Mouse (Mus musculus): ENCODE measurements around the gene Neb. TPM values are rescaled to one million over a fixed set of nuclear protein-coding genes. Genes with fewer than 3 reads are reported as not detected.
A peak's percentile ranks its signal among the peaks of the same experiment; 100 is the strongest.

Neb gene
- total RNA-seq, 2 experiments from 2014 or later: 4.2 to 5.3 TPM

- no peak for DNase-seq (ENCODE audit: extremely low spot score in 1 of 2, low spot score in 2 of 2)
- intact Hi-C loops (cut with DNase I): no loop called here
Observed at GRCm38 (mm10) chr2:52320175-52320574, 58.1 kb downstream of the Neb start.

GRCm38 (mm10) chr2:52319020-52319567 is 59.2 kb downstream of the Neb start:
- intact Hi-C loops (cut with DNase I): no loop called here
- peak in 1 of 2 experiments; percentile 24 for DNase-seq (ENCODE audit: extremely low spot score in 1 of 2, low spot score in 2 of 2)

GRCm38 (mm10) chr2:52317471-52317870 is 60.8 kb downstream of the Neb start:
- intact Hi-C loops (cut with DNase I): no loop called here
- no peak for DNase-seq (ENCODE audit: extremely low spot score in 1 of 2, low spot score in 2 of 2)

GRCm38 (mm10) chr2:52315737-52316136 is 62.5 kb downstream of the Neb start:
- no peak for DNase-seq (ENCODE audit: extremely low spot score in 1 of 2, low spot score in 2 of 2)
- intact Hi-C loops (cut with DNase I): no loop called here

GRCm38 (mm10) chr2:52314922-52315730 is 63.1 kb downstream of the Neb start:
- no peak for DNase-seq (ENCODE audit: extremely low spot score in 1 of 2, low spot score in 2 of 2)
- intact Hi-C loops (cut with DNase I): no loop called here

- intact Hi-C loops (cut with DNase I): no loop called here
- DNase-seq (ENCODE audit: extremely low spot score in 1 of 2, low spot score in 2 of 2): no peak
Observed at GRCm38 (mm10) chr2:52310757-52311156, 67.5 kb downstream of the Neb start.

GRCm38 (mm10) chr2:52306635-52307034 is 71.6 kb downstream of the Neb start:
- intact Hi-C loops (cut with DNase I): no loop called here
- no peak for DNase-seq (ENCODE audit: extremely low spot score in 1 of 2, low spot score in 2 of 2)

GRCm38 (mm10) chr2:52304554-52304953 is 73.7 kb downstream of the Neb start:
- intact Hi-C loops (cut with DNase I): loop anchor here (5.0 kb wide), 1 partner anchor 288 kb away; no protein-coding TSS in a partner anchor

GRCm38 (mm10) chr2:52303405-52303804 is 74.9 kb downstream of the Neb start:
- intact Hi-C loops (cut with DNase I): loop anchor here (5.0 kb wide), 1 partner anchor 289 kb away; no protein-coding TSS in a partner anchor
- no peak for DNase-seq (ENCODE audit: extremely low spot score in 1 of 2, low spot score in 2 of 2)

More at GRCm38 (mm10) chr2:52304554-52304953, 73.7 kb downstream of the Neb start:
- DNase-seq (ENCODE audit: extremely low spot score in 1 of 2, low spot score in 2 of 2): no peak

- intact Hi-C loops (cut with DNase I): no loop called here
- no peak for DNase-seq (ENCODE audit: extremely low spot score in 1 of 2, low spot score in 2 of 2)
Observed at GRCm38 (mm10) chr2:52297969-52298368, 80.3 kb downstream of the Neb start.

GRCm38 (mm10) chr2:52296779-52297178 is 81.5 kb downstream of the Neb start:
- DNase-seq (ENCODE audit: extremely low spot score in 1 of 2, low spot score in 2 of 2): no peak
- intact Hi-C loops (cut with DNase I): no loop called here

GRCm38 (mm10) chr2:52287436-52287835 is 90.8 kb downstream of the Neb start:
- intact Hi-C loops (cut with DNase I): no loop called here
- DNase-seq (ENCODE audit: extremely low spot score in 1 of 2, low spot score in 2 of 2): no peak

GRCm38 (mm10) chr2:52286421-52286820 is 91.9 kb downstream of the Neb start:
- no peak for DNase-seq (ENCODE audit: extremely low spot score in 1 of 2, low spot score in 2 of 2)
- intact Hi-C loops (cut with DNase I): no loop called here

- DNase-seq (ENCODE audit: extremely low spot score in 1 of 2, low spot score in 2 of 2): no peak
- intact Hi-C loops (cut with DNase I): no loop called here
Observed at GRCm38 (mm10) chr2:52272146-52272545, 106.1 kb downstream of the Neb start.

GRCm38 (mm10) chr2:52270911-52271310 is 107.4 kb downstream of the Neb start:
- intact Hi-C loops (cut with DNase I): no loop called here
- DNase-seq (ENCODE audit: extremely low spot score in 1 of 2, low spot score in 2 of 2): no peak

- peak; percentile 23 to 28 for DNase-seq (ENCODE audit: extremely low spot score in 1 of 2, low spot score in 2 of 2)
- intact Hi-C loops (cut with DNase I): loop anchor here (5.0 to 10.0 kb wide), 2 partner anchors 143 to 330 kb away; no protein-coding TSS in a partner anchor
Observed at GRCm38 (mm10) chr2:52262149-52262548, 116.1 kb downstream of the Neb start.

- intact Hi-C loops (cut with DNase I): no loop called here
- DNase-seq (ENCODE audit: extremely low spot score in 1 of 2, low spot score in 2 of 2): no peak
Observed at GRCm38 (mm10) chr2:52252037-52252436, 126.2 kb downstream of the Neb start.

GRCm38 (mm10) chr2:52248316-52248826 is 129.9 kb downstream of the Neb start:
- no peak for DNase-seq (ENCODE audit: extremely low spot score in 1 of 2, low spot score in 2 of 2)
- intact Hi-C loops (cut with DNase I): no loop called here

GRCm38 (mm10) chr2:52245091-52245490 is 133.2 kb downstream of the Neb start:
- intact Hi-C loops (cut with DNase I): no loop called here
- DNase-seq (ENCODE audit: extremely low spot score in 1 of 2, low spot score in 2 of 2): no peak

GRCm38 (mm10) chr2:52242691-52243090 is 135.6 kb downstream of the Neb start:
- DNase-seq (ENCODE audit: extremely low spot score in 1 of 2, low spot score in 2 of 2): no peak
- intact Hi-C loops (cut with DNase I): no loop called here
